Comparison of ENCODE assay signal across 24 mouse cellular contexts in genomic region chr19:42524703-42525102, GRCm38 (mm10).
"Had no signal": no experiment of that assay in that cellular context is flagged by ENCODE, and none has a peak within 500 bp of the region (broad histone marks: within the 10 kb centered on the region; RNA-seq: fewer than 3 reads in every experiment).

No protein-coding gene starts in this region.

- DNase-seq: cerebellum, adult 9-10 months; cerebellum, adult 9-11 months; cerebellum, postnatal 10 days; cerebellum, postnatal 14 days; cerebellum, postnatal 25 days; cerebellum, postnatal 36 days; embryo, embryonic 11 days; forebrain, postnatal 0 days; gastrocnemius, adult 2 months; gastrocnemius, postnatal 10 days; gastrocnemius, postnatal 14 days; gastrocnemius, postnatal 25 days; gastrocnemius, postnatal 36 days; heart, adult 18-20 months; heart, adult 2 months had no signal

- H3K4me3 ChIP-seq: embryonic facial prominence, embryonic 10.5 days; embryonic facial prominence, embryonic 12.5 days; embryonic facial prominence, embryonic 13.5 days; embryonic facial prominence, embryonic 15.5 days; erythroblast, embryonic 14.5 days; forebrain, embryonic 10.5 days; forebrain, embryonic 12.5 days; forebrain, embryonic 13.5 days; forebrain, embryonic 15.5 days; gastrocnemius, adult 2 months; heart, adult 2 months had no signal

- H3K9ac ChIP-seq: embryonic facial prominence, embryonic 12.5 days; embryonic facial prominence, embryonic 13.5 days; embryonic facial prominence, embryonic 15.5 days; forebrain, embryonic 12.5 days; forebrain, embryonic 13.5 days; forebrain, embryonic 15.5 days; forebrain, postnatal 0 days had no signal

- H3K27me3 ChIP-seq: embryonic facial prominence, embryonic 12.5 days; embryonic facial prominence, embryonic 13.5 days; embryonic facial prominence, embryonic 15.5 days; forebrain, embryonic 12.5 days; forebrain, embryonic 13.5 days; forebrain, embryonic 15.5 days had no signal

- H3K9me3 ChIP-seq: embryonic facial prominence, embryonic 10.5 days; embryonic facial prominence, embryonic 12.5 days; embryonic facial prominence, embryonic 13.5 days; embryonic facial prominence, embryonic 15.5 days; forebrain, embryonic 10.5 days; forebrain, embryonic 12.5 days; forebrain, embryonic 13.5 days; forebrain, embryonic 15.5 days had no signal

- H3K36me3 ChIP-seq: embryonic facial prominence, embryonic 10.5 days; embryonic facial prominence, embryonic 12.5 days; embryonic facial prominence, embryonic 13.5 days; embryonic facial prominence, embryonic 15.5 days; forebrain, embryonic 10.5 days; forebrain, embryonic 12.5 days; forebrain, embryonic 15.5 days had no signal

- H3K27ac ChIP-seq: embryonic facial prominence, embryonic 10.5 days; embryonic facial prominence, embryonic 12.5 days; embryonic facial prominence, embryonic 13.5 days; embryonic facial prominence, embryonic 15.5 days; forebrain, embryonic 10.5 days; forebrain, embryonic 12.5 days; forebrain, embryonic 13.5 days; forebrain, embryonic 15.5 days; gastrocnemius, adult 2 months; heart, adult 2 months had no signal
